Mouse (Mus musculus) MEL (cell line): ENCODE data around the gene Mecom.

Experiments used
- EP300 ChIP-seq, 2 experiments: IDR thresholded peaks; 2 replicates each; pipeline ENCODE4 v1.6.1; 2011; ENCODE audit warnings: improper control_type of control experiment in 2 of 2, low read length in 2 of 2, low read depth in 1 of 2, mild to moderate bottlenecking in 1 of 2
- GATA1 ChIP-seq: IDR thresholded peaks from 2 replicates; pipeline ENCODE4 v1.6.1; 2011; ENCODE audit warnings: low read depth, low read length, improper control_type of control experiment
- HCFC1 ChIP-seq: IDR thresholded peaks from 2 replicates; pipeline ENCODE4 v1.6.1; 2012; ENCODE audit warnings: low read depth, mild to moderate bottlenecking, inconsistent platforms, low read length, improper control_type of control experiment, moderate library complexity
- MAFK ChIP-seq: IDR thresholded peaks from 2 replicates; pipeline ENCODE4 v1.6.1; 2011; ENCODE audit warnings: low read depth, mild to moderate bottlenecking, low read length, improper control_type of control experiment, borderline replicate concordance
- MXI1 ChIP-seq: IDR thresholded peaks from 2 replicates; pipeline ENCODE4 v1.6.1; 2011; ENCODE audit warnings: mild to moderate bottlenecking, low read depth, low read length, improper control_type of control experiment
- USF2 ChIP-seq, 2 experiments: IDR thresholded peaks; 2 replicates each; pipeline ENCODE4 v1.6.1; 2011 to 2012; ENCODE audit warnings: improper control_type of control experiment in 2 of 2, low read length in 2 of 2, borderline replicate concordance in 1 of 2, inconsistent platforms in 1 of 2, low read depth in 1 of 2, mild to moderate bottlenecking in 1 of 2; ENCODE audit not compliant: insufficient read depth in 1 of 2
- ZNF384 ChIP-seq: IDR thresholded peaks from 2 replicates; pipeline ENCODE4 v1.6.1; 2012; ENCODE audit warnings: low read depth, mild to moderate bottlenecking, inconsistent platforms, low read length, improper control_type of control experiment

- TF ChIP-seq ZNF384: no peak
- no peak for TF ChIP-seq MAFK
- no peak for TF ChIP-seq USF2 (IDR thresholded peaks at IDR 0.05; ENCODE audit: borderline replicate concordance in 1 of 2, insufficient read depth in 1 of 2, low read depth in 1 of 2, low read length in 2 of 2)
- TF ChIP-seq GATA1: no peak
- no peak for TF ChIP-seq HCFC1
- no peak for TF ChIP-seq EP300 (IDR thresholded peaks at IDR 0.05; ENCODE audit: low read depth in 1 of 2, low read length in 2 of 2)
- no peak for TF ChIP-seq MXI1
Measured at GRCm38 (mm10) chr3:30019411-30019810, 528.4 kb downstream of the Mecom start.
